Mouse (Mus musculus): ENCODE data around the gene Rbfox3. TPM values are rescaled to one million over a fixed set of nuclear protein-coding genes. Genes with fewer than 3 reads are reported as not detected.

The Rbfox3 gene
- polyA plus RNA-seq, 1 experiment from 2014 or later: 0.79 TPM

DNA sequence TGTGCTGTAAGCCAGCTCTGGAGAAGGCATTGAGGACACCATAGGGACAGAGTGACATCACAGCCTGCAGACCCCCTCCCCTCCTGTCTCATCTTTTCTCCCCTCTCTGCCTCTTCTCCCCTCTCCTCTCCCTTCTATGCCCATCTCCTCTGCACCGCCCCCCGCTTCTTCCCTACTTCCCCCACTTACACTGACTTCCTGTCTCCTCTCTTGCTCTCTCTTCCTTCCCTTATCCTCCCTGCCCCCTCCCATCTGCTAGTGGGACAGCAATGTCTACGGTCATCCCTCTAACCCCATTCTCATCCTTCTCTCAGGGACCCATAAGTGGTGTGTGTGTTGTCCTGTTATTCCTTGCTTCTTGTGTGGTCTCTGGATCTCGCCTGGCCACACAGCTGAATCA lies 451.9 kb downstream of the Rbfox3 start:
- peaks cover 12% of the 10 kb centered on the region for H3K4me1 ChIP-seq
- 0 out of 2 replicates have a peak, but pooled peaks cover 3% of the 10 kb centered on the region for H3K9me3 ChIP-seq (replicated peaks)
- H3K9ac ChIP-seq: no peak overlapping the region
- no peaks in the 10 kb centered on the region for H3K36me3 ChIP-seq
- H3K4me2 ChIP-seq: peak overlapping the region; percentile 30
- H3K27ac ChIP-seq: peak overlapping the region; percentile 60; the same call in 1 of the 2 replicates
- H3K4me3 ChIP-seq (replicated peaks): no peak overlapping the region
- no peaks in the 10 kb centered on the region for H3K27me3 ChIP-seq
- 57% methylated on average over 4 of the region's 4 CpGs for WGBS
- no peak for ATAC-seq (replicated peaks; ENCODE audit: low FRiP score)

DNA sequence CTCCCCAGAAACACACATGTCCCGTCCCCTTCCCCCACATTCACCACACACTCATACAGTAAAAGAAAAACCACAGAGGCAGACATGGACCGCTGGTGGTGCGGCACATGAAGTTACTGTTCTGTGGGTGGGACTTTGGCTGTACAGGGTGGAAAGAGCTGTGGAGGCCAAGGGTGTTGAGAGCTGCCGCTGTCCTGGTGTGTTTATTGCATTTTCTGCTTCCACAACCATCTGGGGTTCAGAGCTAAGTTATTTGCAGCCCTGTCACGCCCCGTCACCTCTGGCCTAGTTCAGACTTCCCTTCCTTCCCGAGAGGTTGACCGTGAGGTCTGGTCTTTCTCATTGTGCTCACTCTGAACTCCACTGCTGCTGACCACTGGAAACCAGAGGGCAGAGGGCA lies 452.3 kb downstream of the Rbfox3 start:
- Histone ChIP-seq H3K27me3 (no peaks in the 10 kb centered on the region), H3K27ac (peak overlapping the region; percentile 60), H3K4me3 (replicated peaks) (no peak overlapping the region), H3K36me3 (no peaks in the 10 kb centered on the region), H3K4me2 (peak overlapping the region; percentile 30), H3K9me3 (replicated peaks) (0 out of 2 replicates have a peak, but pooled peaks cover 3% of the 10 kb centered on the region), H3K4me1 (peaks cover 12% of the 10 kb centered on the region), H3K9ac (no peak overlapping the region)
- 0 out of 2 replicates have a peak, but pooled peaks have one; percentile 60 for ATAC-seq (replicated peaks; ENCODE audit: low FRiP score)
- WGBS: 12% methylated on average over 8 of the region's 8 CpGs

DNA sequence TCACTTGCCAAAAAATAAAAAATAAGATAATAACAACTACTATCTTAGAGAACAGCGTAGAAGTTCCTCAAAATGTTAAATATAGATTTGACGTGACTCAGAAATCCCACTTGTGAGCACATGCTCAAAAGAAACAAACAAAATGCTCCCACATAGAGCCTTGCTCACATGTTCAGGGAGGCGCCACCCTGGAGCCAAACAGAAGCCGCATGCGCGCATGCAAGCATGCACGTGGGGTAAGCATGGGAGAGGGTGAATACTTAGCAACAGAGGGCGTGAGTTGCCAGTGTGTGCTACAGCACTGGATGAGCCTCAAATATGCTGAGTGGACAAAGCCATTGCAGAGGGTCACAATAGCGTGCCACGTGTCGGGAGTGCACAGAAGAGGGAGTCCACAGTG lies 454.5 kb downstream of the Rbfox3 start:
- Histone ChIP-seq H3K9me3 (replicated peaks) (0 out of 2 replicates have a peak, but pooled peaks cover 3% of the 10 kb centered on the region), H3K27ac (no peak overlapping the region), H3K9ac (no peak overlapping the region), H3K4me2 (no peak overlapping the region), H3K4me3 (replicated peaks) (no peak overlapping the region), H3K4me1 (peaks cover 12% of the 10 kb centered on the region), H3K27me3 (no peaks in the 10 kb centered on the region), H3K36me3 (no peaks in the 10 kb centered on the region)
- no peak for ATAC-seq (replicated peaks; ENCODE audit: low FRiP score)
- WGBS: 86% methylated on average over 11 of the region's 11 CpGs

DNA sequence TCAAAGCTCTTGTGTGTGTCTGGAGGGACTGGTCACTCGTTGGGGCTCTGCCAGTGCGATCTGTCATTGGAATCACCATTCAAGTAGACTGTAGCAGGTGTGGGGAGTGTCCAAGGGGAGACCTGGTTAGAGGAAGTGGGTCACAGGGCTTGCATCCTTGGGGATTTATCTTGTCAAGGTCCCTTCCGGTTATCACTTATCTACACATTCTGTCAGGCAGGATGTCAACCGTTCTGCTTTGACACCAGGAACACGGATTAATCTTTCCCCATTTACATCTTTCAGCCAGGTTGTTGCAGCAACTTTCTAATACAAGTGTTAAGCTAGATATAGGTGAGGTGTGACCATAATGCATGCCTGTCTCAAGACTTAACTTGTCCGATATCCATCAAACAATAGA lies 455.6 kb downstream of the Rbfox3 start:
- H3K4me1 ChIP-seq: peaks cover 12% of the 10 kb centered on the region
- H3K9me3 ChIP-seq (replicated peaks): 0 out of 2 replicates have a peak, but pooled peaks cover 3% of the 10 kb centered on the region
- no peak overlapping the region for H3K4me2 ChIP-seq
- H3K27me3 ChIP-seq: no peaks in the 10 kb centered on the region
- ATAC-seq (replicated peaks; ENCODE audit: low FRiP score): no peak
- 81% methylated on average over 6 of the region's 6 CpGs for WGBS
- H3K27ac ChIP-seq: no peak overlapping the region
- H3K9ac ChIP-seq: no peak overlapping the region
- H3K4me3 ChIP-seq (replicated peaks): no peak overlapping the region
- H3K36me3 ChIP-seq: no peaks in the 10 kb centered on the region

DNA sequence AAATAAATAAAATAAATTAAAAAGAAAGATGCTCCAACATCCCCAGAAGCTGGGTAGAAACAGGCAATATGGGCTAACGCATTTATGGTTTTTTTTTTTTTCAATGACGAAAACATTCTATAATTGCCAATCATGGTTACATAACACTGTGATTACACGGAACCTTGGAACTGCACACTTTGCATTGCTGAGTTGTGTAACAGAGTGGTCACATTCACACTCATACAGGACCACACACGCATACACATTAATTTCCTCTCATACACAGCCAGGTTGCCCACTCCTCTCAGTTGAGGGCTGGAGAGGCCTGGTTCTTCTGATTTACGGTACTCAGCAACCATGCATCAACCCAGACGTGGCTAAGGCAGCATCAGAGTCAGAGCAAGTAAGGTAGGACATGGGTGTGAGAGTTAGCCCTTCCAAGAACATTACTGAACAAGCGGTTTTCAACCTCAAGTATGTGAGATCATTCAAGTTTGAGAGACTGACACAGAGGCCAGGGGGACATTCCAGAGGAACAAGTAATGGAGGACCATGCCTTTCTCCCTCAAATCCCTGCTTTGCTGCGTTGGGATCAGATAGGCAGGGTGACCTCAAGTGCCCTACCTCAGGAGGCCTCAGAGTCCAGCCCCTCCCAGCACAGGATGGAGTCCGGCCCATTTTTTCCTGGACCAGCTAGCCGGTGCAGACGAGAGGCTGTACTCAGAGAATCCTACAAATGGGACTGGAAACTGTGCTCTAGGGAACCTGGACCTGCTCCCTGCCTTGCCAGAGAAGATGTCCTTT lies 457.3 kb downstream of the Rbfox3 start:
- no peak for ATAC-seq (replicated peaks; ENCODE audit: low FRiP score)
- 75% methylated on average over 11 of the region's 11 CpGs for WGBS
- Histone ChIP-seq H3K27me3 (no peaks in the 10 kb centered on the region), H3K4me3 (replicated peaks) (no peak overlapping the region), H3K4me2 (no peak overlapping the region), H3K27ac (no peak overlapping the region), H3K9ac (no peak overlapping the region), H3K36me3 (no peaks in the 10 kb centered on the region), H3K4me1 (peaks cover 5% of the 10 kb centered on the region), H3K9me3 (replicated peaks) (no peaks in the 10 kb centered on the region)

DNA sequence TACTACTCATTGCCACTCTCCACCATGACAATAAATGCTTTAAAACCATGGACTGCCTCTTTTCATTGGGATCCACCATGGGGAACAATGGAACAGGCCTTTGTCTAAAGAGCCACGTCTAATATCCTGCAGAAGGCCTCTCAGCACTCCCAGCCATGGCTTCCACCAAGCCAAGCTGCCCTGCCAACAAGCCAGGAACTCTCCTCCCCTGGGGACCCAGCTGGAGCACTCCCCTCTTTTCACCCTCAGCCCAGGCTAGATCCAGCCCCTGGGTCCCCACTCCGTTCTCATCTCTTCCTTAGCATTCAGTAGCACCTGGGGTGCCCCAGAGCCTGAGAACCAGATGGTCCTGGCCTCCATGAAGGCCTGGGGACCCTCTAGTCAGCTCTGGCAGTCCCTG lies 458.4 kb downstream of the Rbfox3 start:
- H3K9ac ChIP-seq: no peak overlapping the region
- no peak for ATAC-seq (replicated peaks; ENCODE audit: low FRiP score)
- no peaks in the 10 kb centered on the region for H3K9me3 ChIP-seq (replicated peaks)
- WGBS: 63% methylated on average over 2 of the region's 2 CpGs
- no peaks in the 10 kb centered on the region for H3K36me3 ChIP-seq
- H3K4me3 ChIP-seq (replicated peaks): no peak overlapping the region
- no peaks in the 10 kb centered on the region for H3K4me1 ChIP-seq
- H3K27ac ChIP-seq: no peak overlapping the region
- H3K27me3 ChIP-seq: no peaks in the 10 kb centered on the region
- H3K4me2 ChIP-seq: no peak overlapping the region

DNA sequence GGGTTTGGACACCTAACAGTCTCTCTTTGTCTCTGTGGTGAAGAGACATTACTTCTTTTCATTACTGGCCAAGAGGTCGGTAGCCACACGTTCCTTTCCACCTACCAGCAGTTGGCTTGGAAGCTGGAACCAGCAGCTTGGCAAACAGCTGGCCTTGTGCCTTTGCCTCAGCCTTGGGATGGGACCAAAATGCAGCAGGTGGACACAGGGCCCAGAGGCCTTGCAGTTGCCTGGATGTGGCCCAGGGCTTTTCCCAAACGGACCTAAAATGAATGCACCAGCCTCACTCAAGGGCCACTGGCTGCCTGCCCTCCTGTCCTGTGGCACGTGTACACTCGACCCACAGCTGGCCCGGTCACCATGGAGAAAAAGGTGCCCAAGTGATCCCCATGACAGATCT lies 460.2 kb downstream of the Rbfox3 start:
- 89% methylated on average over 6 of the region's 6 CpGs for WGBS
- ATAC-seq (replicated peaks; ENCODE audit: low FRiP score): no peak

DNA sequence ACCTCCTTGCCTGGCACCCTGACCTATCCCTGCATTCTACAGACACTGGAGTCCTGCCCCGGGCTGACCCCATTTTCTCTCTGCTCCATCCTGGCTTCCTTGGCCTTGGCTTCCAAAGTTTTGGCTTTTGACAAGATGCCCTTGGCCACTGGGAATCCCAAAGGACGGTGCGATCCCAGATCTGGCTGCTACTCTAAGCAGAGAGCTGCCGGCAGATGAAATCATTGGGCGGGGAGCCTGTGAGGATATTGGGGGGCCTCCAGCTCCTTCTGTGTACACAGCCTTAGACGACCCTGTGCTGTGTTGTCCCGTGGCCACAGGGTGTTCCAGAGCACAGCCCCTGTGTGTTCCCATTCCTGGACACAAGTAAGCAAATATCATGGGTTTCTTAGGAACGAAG lies 463.0 kb downstream of the Rbfox3 start:
- 85% methylated on average over 8 of the region's 8 CpGs for WGBS
- Histone ChIP-seq H3K27ac (no peak overlapping the region), H3K4me3 (replicated peaks) (no peak overlapping the region), H3K9ac (no peak overlapping the region), H3K9me3 (replicated peaks) (no peaks in the 10 kb centered on the region), H3K36me3 (no peaks in the 10 kb centered on the region), H3K27me3 (0 out of 2 replicates have a peak, but pooled peaks cover 4% of the 10 kb centered on the region), H3K4me2 (no peak overlapping the region), H3K4me1 (no peaks in the 10 kb centered on the region)
- no peak for ATAC-seq (replicated peaks; ENCODE audit: low FRiP score)

More for the DNA sequence above, 460.2 kb downstream of the Rbfox3 start:
- no peaks in the 10 kb centered on the region for H3K9me3 ChIP-seq (replicated peaks)
- no peak overlapping the region for H3K4me2 ChIP-seq
- no peaks in the 10 kb centered on the region for H3K36me3 ChIP-seq
- H3K27me3 ChIP-seq: no peaks in the 10 kb centered on the region
- H3K27ac ChIP-seq: no peak overlapping the region
- no peaks in the 10 kb centered on the region for H3K4me1 ChIP-seq
- no peak overlapping the region for H3K4me3 ChIP-seq (replicated peaks)
- H3K9ac ChIP-seq: no peak overlapping the region

DNA sequence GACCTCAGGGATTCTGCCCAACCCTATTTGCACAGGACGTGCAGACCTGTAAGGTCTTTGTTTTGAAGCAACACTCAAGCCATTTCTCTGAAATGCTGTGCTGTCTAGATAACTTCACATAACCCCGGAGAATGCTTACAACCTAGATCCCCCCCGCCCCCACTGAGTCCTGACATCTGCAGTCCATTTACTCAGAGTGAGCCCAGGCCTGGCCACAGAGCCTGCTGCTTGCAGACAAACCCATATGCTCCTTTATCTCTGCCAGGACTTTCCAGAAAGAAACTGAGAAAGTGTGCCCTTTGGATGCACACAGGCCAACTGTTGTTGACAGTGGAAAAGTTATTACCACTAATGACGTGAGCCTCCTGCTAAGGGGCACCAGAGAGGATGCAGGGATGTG lies 464.1 kb downstream of the Rbfox3 start:
- Histone ChIP-seq H3K27ac (no peak overlapping the region), H3K4me3 (replicated peaks) (no peak overlapping the region), H3K4me2 (no peak overlapping the region), H3K4me1 (no peaks in the 10 kb centered on the region), H3K36me3 (no peaks in the 10 kb centered on the region), H3K9me3 (replicated peaks) (no peaks in the 10 kb centered on the region), H3K27me3 (0 out of 2 replicates have a peak, but pooled peaks cover 4% of the 10 kb centered on the region), H3K9ac (no peak overlapping the region)
- no peak for ATAC-seq (replicated peaks; ENCODE audit: low FRiP score)
- 63% methylated on average over 4 of the region's 4 CpGs for WGBS

DNA sequence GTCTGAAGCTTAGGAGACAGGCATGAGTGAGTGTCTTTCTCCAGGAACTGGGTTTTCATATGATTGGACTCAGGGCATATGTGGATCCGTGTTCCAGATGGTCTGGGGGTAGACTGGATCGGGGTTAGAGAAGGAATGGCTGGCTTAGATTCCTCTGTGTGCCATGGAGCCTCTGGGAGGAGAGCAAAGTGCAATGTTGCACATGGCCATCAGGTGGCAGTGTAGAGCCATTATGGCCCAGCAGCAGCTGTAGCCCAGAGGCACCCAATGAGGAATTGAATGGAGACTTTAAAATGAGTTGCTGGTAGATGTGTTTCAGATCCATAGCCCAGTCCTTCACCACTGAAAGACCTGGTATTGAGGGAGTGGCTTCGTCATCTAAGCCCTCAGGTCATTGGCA lies 465.6 kb downstream of the Rbfox3 start:
- H3K9me3 ChIP-seq (replicated peaks): no peaks in the 10 kb centered on the region
- ATAC-seq (replicated peaks; ENCODE audit: low FRiP score): peak; percentile 61; the same call in 1 of the 2 replicates
- H3K36me3 ChIP-seq: no peaks in the 10 kb centered on the region
- H3K4me2 ChIP-seq: no peak overlapping the region
- H3K4me1 ChIP-seq: no peaks in the 10 kb centered on the region
- no peak overlapping the region for H3K9ac ChIP-seq
- WGBS: 13% methylated on average over 3 of the region's 3 CpGs
- no peak overlapping the region for H3K27ac ChIP-seq
- no peak overlapping the region for H3K4me3 ChIP-seq (replicated peaks)
- 0 out of 2 replicates have a peak, but pooled peaks cover 4% of the 10 kb centered on the region for H3K27me3 ChIP-seq

DNA sequence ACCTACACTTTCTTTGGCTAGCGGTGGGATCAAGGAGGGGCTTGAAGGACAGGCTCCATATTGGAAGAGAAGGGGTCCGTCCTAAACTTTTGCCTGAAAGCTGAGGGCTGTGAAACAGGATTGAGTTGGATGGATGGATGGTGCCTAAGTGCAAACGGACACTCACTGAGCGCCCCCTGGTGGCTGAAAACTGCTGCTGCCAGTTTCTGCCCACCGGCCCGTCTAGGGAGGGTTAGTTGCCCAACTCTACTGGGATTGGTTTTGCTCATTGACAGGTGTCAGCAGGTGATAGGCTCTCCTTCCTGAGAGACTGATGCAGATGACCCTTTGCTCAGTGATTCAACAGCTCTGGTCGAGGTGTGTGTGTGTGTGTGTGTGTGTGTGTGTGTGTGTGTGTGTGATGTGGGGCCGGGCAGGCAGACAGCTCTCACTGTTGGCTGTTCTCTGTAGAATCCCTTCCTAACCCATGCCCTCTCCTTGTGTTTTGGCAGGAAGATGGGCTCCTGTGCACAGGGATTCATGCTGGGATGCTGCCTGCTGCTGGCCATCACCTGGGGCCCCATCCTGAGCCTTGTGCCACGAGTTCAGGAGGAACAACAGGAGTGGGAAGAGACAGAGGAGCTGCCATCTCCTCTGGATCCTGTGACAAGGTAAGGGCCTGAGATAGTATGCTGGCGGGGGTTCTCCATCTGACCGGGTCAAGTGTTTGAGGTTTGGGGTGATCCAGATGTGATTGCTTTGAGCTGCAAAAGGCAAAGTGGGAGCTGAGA lies 468.0 kb downstream of the Rbfox3 start:
- ATAC-seq (replicated peaks; ENCODE audit: low FRiP score): peak; percentile 30; the same call in 1 of the 2 replicates
- H3K4me1 ChIP-seq: peaks cover 12% of the 10 kb centered on the region
- WGBS: 35% methylated on average over 11 of the region's 11 CpGs

DNA sequence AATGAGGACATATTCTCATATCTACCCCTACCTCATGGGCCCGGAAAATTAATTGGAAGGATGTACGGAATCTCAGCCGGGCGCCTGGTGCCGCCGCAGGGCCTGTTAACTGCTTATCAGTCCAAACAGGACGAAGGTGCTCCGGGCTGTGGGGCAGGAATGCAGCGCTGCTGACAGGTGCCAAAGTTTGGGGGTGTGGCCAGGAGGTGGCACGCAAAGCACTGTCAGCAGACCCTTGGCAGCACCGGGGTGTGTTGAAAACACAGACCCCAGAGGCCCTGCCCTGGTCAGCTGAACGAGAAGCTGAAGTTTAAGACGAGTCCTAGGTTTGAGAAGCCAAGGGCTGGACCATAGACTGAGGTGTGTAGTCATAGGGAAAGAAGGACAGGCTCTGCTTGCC lies 468.7 kb downstream of the Rbfox3 start:
- no peak overlapping the region for H3K27ac ChIP-seq
- no peak overlapping the region for H3K9ac ChIP-seq
- H3K36me3 ChIP-seq: no peaks in the 10 kb centered on the region
- H3K4me1 ChIP-seq: peaks cover 14% of the 10 kb centered on the region
- ATAC-seq (replicated peaks; ENCODE audit: low FRiP score): no peak
- no peak overlapping the region for H3K4me2 ChIP-seq
- no peak overlapping the region for H3K4me3 ChIP-seq (replicated peaks)
- no peaks in the 10 kb centered on the region for H3K9me3 ChIP-seq (replicated peaks)
- H3K27me3 ChIP-seq: 0 out of 2 replicates have a peak, but pooled peaks cover 4% of the 10 kb centered on the region
- 78% methylated on average over 13 of the region's 13 CpGs for WGBS

More for the DNA sequence above, 468.0 kb downstream of the Rbfox3 start:
- Histone ChIP-seq H3K27me3 (0 out of 2 replicates have a peak, but pooled peaks cover 4% of the 10 kb centered on the region), H3K4me2 (no peak overlapping the region), H3K27ac (no peak overlapping the region), H3K9ac (no peak overlapping the region), H3K9me3 (replicated peaks) (no peaks in the 10 kb centered on the region), H3K36me3 (no peaks in the 10 kb centered on the region), H3K4me3 (replicated peaks) (no peak overlapping the region)

All from kidney, embryonic 15.5 days (tissue).